Mouse (Mus musculus): ENCODE results near the gene Rhobtb1. TPM values are rescaled to one million over a fixed set of nuclear protein-coding genes. Genes with fewer than 3 reads are reported as not detected.

The Rhobtb1 gene
- polyA plus RNA-seq, 1 experiment from 2014 or later: 11.1 TPM

GRCm38 (mm10) chr10:69259161-69259560, 107.9 kb downstream of the Rhobtb1 start:
- WGBS (ENCODE audit: insufficient replicate concordance): 25% methylated on average over 2 of the region's 2 CpGs
- no peak overlapping the region for H3K27ac ChIP-seq (replicated peaks)
- no peak for ATAC-seq (ENCODE audit: insufficient read depth)
- no peaks in the 10 kb centered on the region for H3K9me3 ChIP-seq (replicated peaks)
- H3K27me3 ChIP-seq: no peaks in the 10 kb centered on the region
- H3K4me1 ChIP-seq (replicated peaks): peaks cover 28% of the 10 kb centered on the region
- no peak overlapping the region for H3K9ac ChIP-seq
- no peaks in the 10 kb centered on the region for H3K36me3 ChIP-seq (replicated peaks)
- H3K4me3 ChIP-seq (replicated peaks): no peak overlapping the region
- no peak overlapping the region for H3K4me2 ChIP-seq

- Histone ChIP-seq H3K9me3 (replicated peaks) (no peaks in the 10 kb centered on the region), H3K27me3 (no peaks in the 10 kb centered on the region), H3K9ac (no peak overlapping the region), H3K4me3 (replicated peaks) (no peak overlapping the region), H3K27ac (replicated peaks) (no peak overlapping the region), H3K4me1 (replicated peaks) (peaks cover 23% of the 10 kb centered on the region), H3K36me3 (replicated peaks) (no peaks in the 10 kb centered on the region), H3K4me2 (no peak overlapping the region)
- 67% methylated on average over 8 of the region's 8 CpGs for WGBS (ENCODE audit: insufficient replicate concordance)
- ATAC-seq (ENCODE audit: insufficient read depth): no peak
Measured at GRCm38 (mm10) chr10:69259929-69260328, 108.7 kb downstream of the Rhobtb1 start.

GRCm38 (mm10) chr10:69262918-69263822, 111.9 kb downstream of the Rhobtb1 start:
- 60% methylated on average over 14 of the region's 14 CpGs for WGBS (ENCODE audit: insufficient replicate concordance)
- Histone ChIP-seq H3K4me2 (no peak overlapping the region), H3K27me3 (no peaks in the 10 kb centered on the region), H3K4me3 (replicated peaks) (no peak overlapping the region), H3K27ac (replicated peaks) (no peak overlapping the region), H3K9ac (no peak overlapping the region), H3K36me3 (replicated peaks) (0 out of 2 replicates have a peak, but pooled peaks cover 4% of the 10 kb centered on the region), H3K4me1 (replicated peaks) (peaks cover 15% of the 10 kb centered on the region), H3K9me3 (replicated peaks) (no peaks in the 10 kb centered on the region)
- no peak for ATAC-seq (ENCODE audit: insufficient read depth)

- 0 out of 2 replicates have a peak, but pooled peaks cover 9% of the 10 kb centered on the region for H3K36me3 ChIP-seq (replicated peaks)
- no peaks in the 10 kb centered on the region for H3K9me3 ChIP-seq (replicated peaks)
- peaks cover 15% of the 10 kb centered on the region for H3K4me1 ChIP-seq (replicated peaks)
- no peak overlapping the region for H3K4me2 ChIP-seq
- WGBS (ENCODE audit: insufficient replicate concordance): 57% methylated on average over 2 of the region's 2 CpGs
- H3K4me3 ChIP-seq (replicated peaks): no peak overlapping the region
- no peaks in the 10 kb centered on the region for H3K27me3 ChIP-seq
- no peak overlapping the region for H3K27ac ChIP-seq (replicated peaks)
- no peak for ATAC-seq (ENCODE audit: insufficient read depth)
- no peak overlapping the region for H3K9ac ChIP-seq
Measured at GRCm38 (mm10) chr10:69263906-69264305, 112.7 kb downstream of the Rhobtb1 start.

DNA sequence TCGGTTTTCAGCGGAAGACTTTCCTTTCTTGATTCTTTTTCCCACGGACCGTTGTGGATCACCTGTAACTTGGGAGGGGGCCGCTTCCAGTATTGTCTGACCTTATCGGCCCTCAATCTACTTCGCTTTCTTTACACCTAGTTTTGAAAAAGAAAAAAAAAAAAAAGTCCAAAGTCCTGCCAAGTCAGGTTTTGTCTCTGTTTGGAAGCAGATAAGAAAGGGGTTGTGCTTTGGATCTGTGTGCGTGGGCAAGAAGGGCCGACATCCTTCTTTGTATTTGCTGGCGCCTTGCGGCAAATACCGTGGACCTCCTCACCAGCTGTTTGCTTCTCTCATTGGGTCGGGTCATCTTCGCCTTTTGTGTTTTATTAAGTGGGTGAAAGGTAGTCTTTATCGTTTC, 114.2 kb downstream of the Rhobtb1 start:
- Histone ChIP-seq H3K4me1 (replicated peaks) (peaks cover 15% of the 10 kb centered on the region), H3K27me3 (no peaks in the 10 kb centered on the region), H3K27ac (replicated peaks) (no peak overlapping the region), H3K4me2 (no peak overlapping the region), H3K9ac (no peak overlapping the region), H3K36me3 (replicated peaks) (peaks cover 16% of the 10 kb centered on the region), H3K9me3 (replicated peaks) (no peaks in the 10 kb centered on the region), H3K4me3 (replicated peaks) (no peak overlapping the region)
- WGBS (ENCODE audit: insufficient replicate concordance): 73% methylated on average over 15 of the region's 15 CpGs
- no peak for ATAC-seq (ENCODE audit: insufficient read depth)

DNA sequence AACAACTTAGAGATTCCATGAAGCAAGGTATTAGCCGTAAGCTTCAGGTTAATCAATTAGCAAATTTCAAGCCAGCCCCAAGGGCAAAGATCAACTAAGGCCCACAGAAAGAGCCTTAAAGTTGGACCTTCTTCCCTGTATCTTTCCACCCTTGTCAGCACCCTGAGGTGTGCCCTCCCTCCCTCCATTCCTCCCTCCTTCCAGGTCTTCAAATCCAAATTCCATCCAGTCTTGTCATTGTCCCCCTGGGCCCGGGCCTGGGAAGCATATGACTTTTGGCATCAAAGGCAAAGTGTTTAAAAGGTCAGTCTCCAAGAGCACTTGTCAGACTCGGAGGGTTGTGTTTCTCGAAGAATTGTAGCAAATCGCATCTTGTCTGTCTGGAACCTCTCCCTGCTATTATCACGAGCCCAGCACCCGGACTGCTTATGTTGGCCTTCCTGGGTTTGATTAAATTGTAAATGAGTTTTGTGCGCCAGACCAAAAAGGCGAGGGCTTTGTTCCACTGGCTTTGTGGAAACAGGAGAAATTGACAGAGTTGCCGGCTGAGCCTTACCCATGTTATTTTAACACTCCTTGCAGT, 116.9 kb downstream of the Rhobtb1 start:
- H3K4me2 ChIP-seq: no peak overlapping the region
- WGBS (ENCODE audit: insufficient replicate concordance): 67% methylated on average over 10 of the region's 10 CpGs
- no peak overlapping the region for H3K9ac ChIP-seq
- no peak for ATAC-seq (ENCODE audit: insufficient read depth)
- no peaks in the 10 kb centered on the region for H3K9me3 ChIP-seq (replicated peaks)
- H3K36me3 ChIP-seq (replicated peaks): peaks cover 22% of the 10 kb centered on the region
- peaks cover 7% of the 10 kb centered on the region for H3K4me1 ChIP-seq (replicated peaks)
- no peak overlapping the region for H3K27ac ChIP-seq (replicated peaks)
- H3K27me3 ChIP-seq: no peaks in the 10 kb centered on the region
- no peak overlapping the region for H3K4me3 ChIP-seq (replicated peaks)

GRCm38 (mm10) chr10:69271436-69271835, 120.2 kb downstream of the Rhobtb1 start:
- 73% methylated on average over 10 of the region's 10 CpGs for WGBS (ENCODE audit: insufficient replicate concordance)
- no peak for ATAC-seq (ENCODE audit: insufficient read depth)
- no peak overlapping the region for H3K4me2 ChIP-seq

GRCm38 (mm10) chr10:69274275-69274674, 123.0 kb downstream of the Rhobtb1 start:
- Histone ChIP-seq H3K27me3 (no peaks in the 10 kb centered on the region), H3K4me3 (replicated peaks) (no peak overlapping the region), H3K9ac (no peak overlapping the region), H3K36me3 (replicated peaks) (peaks cover 32% of the 10 kb centered on the region), H3K4me1 (replicated peaks) (no peaks in the 10 kb centered on the region), H3K27ac (replicated peaks) (no peak overlapping the region), H3K9me3 (replicated peaks) (no peaks in the 10 kb centered on the region), H3K4me2 (no peak overlapping the region)
- WGBS (ENCODE audit: insufficient replicate concordance): 59% methylated on average over 5 of the region's 5 CpGs
- no peak for ATAC-seq (ENCODE audit: insufficient read depth)

More at GRCm38 (mm10) chr10:69271436-69271835, 120.2 kb downstream of the Rhobtb1 start:
- H3K27me3 ChIP-seq: no peaks in the 10 kb centered on the region
- H3K4me1 ChIP-seq (replicated peaks): no peaks in the 10 kb centered on the region
- peaks cover 25% of the 10 kb centered on the region for H3K36me3 ChIP-seq (replicated peaks)
- H3K9ac ChIP-seq: no peak overlapping the region
- no peak overlapping the region for H3K4me3 ChIP-seq (replicated peaks)
- no peaks in the 10 kb centered on the region for H3K9me3 ChIP-seq (replicated peaks)
- no peak overlapping the region for H3K27ac ChIP-seq (replicated peaks)

DNA sequence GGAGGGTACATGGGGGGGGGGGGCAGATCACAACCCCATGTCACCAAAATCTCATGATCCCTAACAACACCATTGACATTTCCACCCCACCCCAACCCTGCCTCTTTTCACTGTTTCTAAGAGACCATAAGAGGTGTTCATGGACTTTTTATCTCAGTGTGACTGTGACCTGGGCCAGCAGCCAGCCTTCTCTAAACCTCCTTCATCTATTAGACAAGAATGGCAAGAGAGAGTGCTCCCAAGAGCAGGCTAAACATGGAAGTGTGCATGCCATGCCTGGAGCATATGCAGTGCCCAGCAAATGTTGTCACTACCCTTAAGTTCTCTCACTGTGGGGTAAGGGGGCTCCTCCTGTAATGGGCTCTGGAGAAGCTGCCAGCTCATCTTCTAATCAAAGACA, 123.5 kb downstream of the Rhobtb1 start:
- no peaks in the 10 kb centered on the region for H3K4me1 ChIP-seq (replicated peaks)
- no peak overlapping the region for H3K4me2 ChIP-seq
- no peaks in the 10 kb centered on the region for H3K27me3 ChIP-seq
- no peak overlapping the region for H3K4me3 ChIP-seq (replicated peaks)
- H3K27ac ChIP-seq (replicated peaks): no peak overlapping the region
- ATAC-seq (ENCODE audit: insufficient read depth): no peak
- H3K9me3 ChIP-seq (replicated peaks): no peaks in the 10 kb centered on the region
- H3K36me3 ChIP-seq (replicated peaks): peaks cover 36% of the 10 kb centered on the region
- no peak overlapping the region for H3K9ac ChIP-seq

- Histone ChIP-seq H3K4me1 (replicated peaks) (no peaks in the 10 kb centered on the region), H3K36me3 (replicated peaks) (peaks cover 26% of the 10 kb centered on the region), H3K27me3 (no peaks in the 10 kb centered on the region), H3K9me3 (replicated peaks) (no peaks in the 10 kb centered on the region), H3K4me2 (no peak overlapping the region), H3K9ac (no peak overlapping the region), H3K27ac (replicated peaks) (no peak overlapping the region), H3K4me3 (replicated peaks) (no peak overlapping the region)
- 65% methylated on average over 12 of the region's 12 CpGs for WGBS (ENCODE audit: insufficient replicate concordance)
- ATAC-seq (ENCODE audit: insufficient read depth): no peak
Measured at GRCm38 (mm10) chr10:69275811-69276775, 124.9 kb downstream of the Rhobtb1 start.
